ENCODE assay signal across 16 mouse cellular contexts in the genomic region with DNA sequence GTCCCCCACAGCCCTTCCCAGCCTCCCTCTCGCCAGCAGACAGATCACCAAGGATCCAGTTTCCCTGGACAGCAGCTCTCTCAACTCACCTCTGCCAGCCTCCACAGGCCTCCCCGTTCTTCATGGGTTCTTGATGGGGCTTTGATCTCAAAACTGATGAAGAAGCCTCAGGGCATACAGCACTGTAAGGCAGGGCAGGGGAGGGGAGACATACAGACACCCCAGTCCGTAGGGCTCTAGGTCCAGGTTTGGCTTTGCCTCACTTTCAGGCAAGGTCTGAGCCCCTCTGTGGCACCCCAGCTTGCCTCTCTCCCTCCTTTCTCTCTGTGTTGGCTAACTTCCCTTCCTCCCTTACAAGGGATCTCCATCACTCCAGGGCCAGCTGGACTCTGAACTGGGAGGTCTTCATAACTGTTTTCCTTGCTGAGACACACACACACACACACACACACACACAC. TPM values are rescaled to one million over a fixed set of nuclear protein-coding genes. Genes with fewer than 3 reads are reported as not detected.
DNase-seq lines count a peak whose midpoint lies in the region; ATAC-seq and TF ChIP-seq lines count a peak whose summit lies in the region.
"Had no signal": no experiment of that assay in that cellular context is flagged by ENCODE, and none has a peak within 500 bp of the region (broad histone marks: within the 10 kb centered on the region; RNA-seq: fewer than 3 reads in every experiment).

A gene (minus strand): TSS at position 408 of the 458 bp plus-strand sequence.

- no peaks in the 10 kb centered on the region for H3K36me3 ChIP-seq in embryonic facial prominence, embryonic 14.5 days (ENCODE audit: control insufficient read depth, insufficient read depth, low read length)
- H3K36me3 ChIP-seq in embryonic facial prominence, embryonic 10.5 days (replicated peaks): no peaks in the 10 kb centered on the region
- H3K36me3 ChIP-seq in heart, embryonic 14.5 days (ENCODE audit: control insufficient read depth, insufficient read depth, low read length): no peaks in the 10 kb centered on the region
- H3K36me3 ChIP-seq in myocyte (ENCODE audit: control insufficient read depth, insufficient read depth): no peaks in the 10 kb centered on the region
- H3K36me3 ChIP-seq in intestine, embryonic 16.5 days (ENCODE audit: control insufficient read depth, insufficient read depth, low read length): no peaks in the 10 kb centered on the region
- H3K36me3 ChIP-seq: hindbrain, embryonic 12.5 days; intestine, embryonic 15.5 days had no signal

- no peak within 1 kb of the TSS for H3K9ac ChIP-seq in embryonic facial prominence, embryonic 14.5 days (ENCODE audit: low read depth, low read length)
- no peak within 1 kb of the TSS for H3K9ac ChIP-seq in heart, embryonic 14.5 days (ENCODE audit: low read length)
- H3K9ac ChIP-seq in intestine, embryonic 16.5 days (ENCODE audit: low read depth, low read length): no peak within 1 kb of the TSS
- H3K9ac ChIP-seq: hindbrain, embryonic 12.5 days; intestine, embryonic 15.5 days; liver, embryonic 14.5 days had no signal

- WGBS in embryonic facial prominence, embryonic 14.5 days: 61% methylated on average over 3 of the region's 3 CpGs
- 73% methylated on average over 3 of the region's 3 CpGs for WGBS in embryonic facial prominence, embryonic 10.5 days
- 79% methylated on average over 3 of the region's 3 CpGs for whole genome bisulfite sequencing in heart, embryonic 14.5 days
- WGBS in intestine, embryonic 16.5 days: 76% methylated on average over 3 of the region's 3 CpGs

- no peak within 1 kb of the TSS for H3K27ac ChIP-seq in embryonic facial prominence, embryonic 14.5 days (replicated peaks; ENCODE audit: low read depth, low read length)
- no peak within 1 kb of the TSS for H3K27ac ChIP-seq in embryonic facial prominence, embryonic 10.5 days (replicated peaks)
- H3K27ac ChIP-seq in heart, embryonic 14.5 days (replicated peaks in 1 of 2; ENCODE audit: control insufficient read depth in 1 of 2, insufficient read depth in 1 of 2, low read depth in 2 of 2, low read length in 2 of 2): no peak within 1 kb of the TSS
- no peak within 1 kb of the TSS for H3K27ac ChIP-seq in intestine, embryonic 16.5 days (ENCODE audit: low read length)
- H3K27ac ChIP-seq: hindbrain, embryonic 12.5 days; intestine, embryonic 15.5 days; liver, embryonic 14.5 days; stomach, postnatal 0 days had no signal

- no peaks in the 10 kb centered on the region for H3K9me3 ChIP-seq in embryonic facial prominence, embryonic 14.5 days (ENCODE audit: control insufficient read depth, low read length)
- no peaks in the 10 kb centered on the region for H3K9me3 ChIP-seq in embryonic facial prominence, embryonic 10.5 days
- H3K9me3 ChIP-seq in heart, embryonic 14.5 days (ENCODE audit: control insufficient read depth, low read length): no peaks in the 10 kb centered on the region
- H3K9me3 ChIP-seq in intestine, embryonic 16.5 days (ENCODE audit: control insufficient read depth, low read length): no peaks in the 10 kb centered on the region
- H3K9me3 ChIP-seq: hindbrain, embryonic 12.5 days; intestine, embryonic 15.5 days had no signal

- TF ChIP-seq POLR2A in myocyte (IDR thresholded peaks at IDR 0.05; ENCODE audit: insufficient read length, low read depth): no peak

- no peaks in the 10 kb centered on the region for H3K79me2 ChIP-seq in myocyte (ENCODE audit: control insufficient read depth, insufficient read depth)

- no peaks in the 10 kb centered on the region for H3K4me1 ChIP-seq in embryonic facial prominence, embryonic 14.5 days (ENCODE audit: control insufficient read depth, insufficient read depth, low read length)
- H3K4me1 ChIP-seq in embryonic facial prominence, embryonic 10.5 days: no peaks in the 10 kb centered on the region
- H3K4me1 ChIP-seq in heart, embryonic 14.5 days (ENCODE audit: control insufficient read depth in 2 of 2, insufficient read depth in 2 of 2, low read length in 2 of 2): no peaks in the 10 kb centered on the region
- no peaks in the 10 kb centered on the region for H3K4me1 ChIP-seq in intestine, embryonic 16.5 days (ENCODE audit: control insufficient read depth, insufficient read depth, low read length)
- H3K4me1 ChIP-seq: hindbrain, embryonic 12.5 days; intestine, embryonic 15.5 days had no signal

- no peak for ATAC-seq in embryonic facial prominence, embryonic 14.5 days (ENCODE audit: low read depth)
- no peak for ATAC-seq in heart, embryonic 14.5 days (ENCODE audit: insufficient number of reproducible peaks, insufficient read depth, low FRiP score, low read depth)
- no peak for ATAC-seq in intestine, embryonic 16.5 days
- ATAC-seq: intestine, embryonic 15.5 days had no signal

- H3K4me2 ChIP-seq in embryonic facial prominence, embryonic 14.5 days (ENCODE audit: low read depth, low read length): no peak within 1 kb of the TSS
- no peak within 1 kb of the TSS for H3K4me2 ChIP-seq in heart, embryonic 14.5 days (ENCODE audit: low read length)
- no peak within 1 kb of the TSS for H3K4me2 ChIP-seq in myocyte (ENCODE audit: low read depth)
- no peak within 1 kb of the TSS for H3K4me2 ChIP-seq in intestine, embryonic 16.5 days (ENCODE audit: low read depth, low read length)
- H3K4me2 ChIP-seq: hindbrain, embryonic 12.5 days; intestine, embryonic 15.5 days; midbrain, embryonic 11.5 days had no signal

- no peak within 1 kb of the TSS for H3K4me3 ChIP-seq in embryonic facial prominence, embryonic 14.5 days (ENCODE audit: low read depth, low read length)
- H3K4me3 ChIP-seq in embryonic facial prominence, embryonic 10.5 days: no peak within 1 kb of the TSS
- H3K4me3 ChIP-seq in heart, embryonic 14.5 days (ENCODE audit: control insufficient read depth in 1 of 2, insufficient read depth in 1 of 2, low read depth in 1 of 2, low read length in 2 of 2): no peak within 1 kb of the TSS
- H3K4me3 ChIP-seq in myocyte: no peak within 1 kb of the TSS
- H3K4me3 ChIP-seq in intestine, embryonic 16.5 days (ENCODE audit: low read length): no peak within 1 kb of the TSS
- H3K4me3 ChIP-seq: hindbrain, embryonic 12.5 days; intestine, embryonic 15.5 days had no signal

- H3K27me3 ChIP-seq in embryonic facial prominence, embryonic 14.5 days (replicated peaks; ENCODE audit: control insufficient read depth, insufficient read depth, low read length): no peaks in the 10 kb centered on the region
- H3K27me3 ChIP-seq in embryonic facial prominence, embryonic 10.5 days (replicated peaks; ENCODE audit: low read depth, poor library complexity, severe bottlenecking): no peaks in the 10 kb centered on the region
- H3K27me3 ChIP-seq in heart, embryonic 14.5 days (ENCODE audit: control insufficient read depth, insufficient read depth, low read length): no peaks in the 10 kb centered on the region
- no peaks in the 10 kb centered on the region for H3K27me3 ChIP-seq in myocyte (ENCODE audit: control insufficient read depth, insufficient read depth, insufficient read length)
- no peaks in the 10 kb centered on the region for H3K27me3 ChIP-seq in intestine, embryonic 16.5 days (replicated peaks; ENCODE audit: control insufficient read depth, insufficient read depth, low read length)
- H3K27me3 ChIP-seq: CH12.LX; hindbrain, embryonic 12.5 days; intestine, embryonic 15.5 days had no signal

- no peak within 1 kb of the TSS for H3ac ChIP-seq in myocyte (ENCODE audit: control insufficient read depth, insufficient read length)

- DNase-seq in embryonic facial prominence, embryonic 14.5 days (ENCODE audit: low spot score): no peak
- no peak for DNase-seq in embryonic facial prominence, embryonic 10.5 days (ENCODE audit: low spot score)
- DNase-seq in gastrocnemius, postnatal 10 days: no peak
- DNase-seq in cerebellum, postnatal 14 days: no peak
- DNase-seq in testis, postnatal 14 days (ENCODE audit: low spot score): no peak
- DNase-seq: kidney, postnatal 14 days had no signal

TF ChIP-seq in myocyte, 11 proteins besides CTCF, POLR2A, EP300 and RAD21:
- TF ChIP-seq MYOG (IDR thresholded peaks at IDR 0.05; ENCODE audit: control insufficient read depth in 1 of 3, insufficient read depth in 1 of 3, insufficient read length in 2 of 3, low read depth in 2 of 3) (no peak), MYOD1 (IDR thresholded peaks at IDR 0.05; ENCODE audit: control insufficient read depth in 1 of 3, insufficient read length in 2 of 3, low read depth in 2 of 3) (no peak), CEBPB (IDR thresholded peaks at IDR 0.05; ENCODE audit: insufficient read depth, poor library complexity, severe bottlenecking) (no peak), MAX (IDR thresholded peaks at IDR 0.05; ENCODE audit: low read depth) (no peak), TCF3 (IDR thresholded peaks at IDR 0.05; ENCODE audit: insufficient read length, low read depth) (no peak), REST (IDR thresholded peaks at IDR 0.05; ENCODE audit: insufficient read depth, insufficient read length) (no peak), POLR2AphosphoS2 (IDR thresholded peaks at IDR 0.05; ENCODE audit: insufficient read length, low read depth) (no peak), E2F4 (IDR thresholded peaks at IDR 0.05; ENCODE audit: insufficient read depth) (no peak), SRF (IDR thresholded peaks at IDR 0.05; ENCODE audit: control insufficient read depth, insufficient read length, low read depth) (no peak), USF1 (IDR thresholded peaks at IDR 0.05; ENCODE audit: low read depth) (no peak), TCF12 (IDR thresholded peaks at IDR 0.05; ENCODE audit: insufficient read depth, poor library complexity, severe bottlenecking) (no peak)

RNA-seq across cellular contexts. Expression of the gene that starts here (rescaled TPM):
- 28.9 and 31.5 TPM in 2 replicates for polyA plus RNA-seq in embryonic facial prominence, embryonic 14.5 days (2014; fragmentation: Nextera tagmentation; extraction: Ambion mirVana)
- polyA plus RNA-seq in embryonic facial prominence, embryonic 10.5 days (2016; fragmentation: Nextera tagmentation; extraction: Ambion mirVana): 0.25 and 0.59 TPM in 2 replicates
- 100 to 1,000 TPM; 196 to 220 TPM for total RNA-seq in gastrocnemius, postnatal 10 days (2021)
- 136 and 147 TPM in 2 replicates for polyA plus RNA-seq in heart, embryonic 14.5 days (2014; fragmentation: Nextera tagmentation; extraction: Ambion mirVana)
- 141 TPM for polyA plus RNA-seq in myocyte (2012; fragmentation: generic; extraction: Trizol)
- 0.34 and 0.36 TPM in 2 replicates for polyA plus RNA-seq in intestine, embryonic 16.5 days (2015; fragmentation: Nextera tagmentation; extraction: Ambion mirVana)
- polyA plus RNA-seq: activated CD4-positive, CD25-positive, alpha-beta regulatory T cell, adult 4 months had no signal

Comparison
In these comparisons a context has a peak if more than half of its experiments do, and no peak if none do; other contexts are left out.
1. RNA of the gene that starts here (polyA plus RNA-seq): 136 to 147 TPM in heart, embryonic 14.5 days, 141 TPM in myocyte (single experiment) and 28.9 to 31.5 TPM in embryonic facial prominence, embryonic 14.5 days; 0.34 to 0.36 TPM in intestine, embryonic 16.5 days and 0.25 to 0.59 TPM in embryonic facial prominence, embryonic 10.5 days; every median in the first group is over 10 times any median in the second.